Mouse (Mus musculus) lung, embryonic 14.5 days (tissue): ENCODE results near the gene Lamp1. TPM values are rescaled to one million over a fixed set of nuclear protein-coding genes. Genes with fewer than 3 reads are reported as not detected.

Experiments
- ATAC-seq: fragments of 200-750 bp; cut with Nextera tagmentation; 2 replicates; pipeline ENCODE4 v1.8.0; 2017; ENCODE audit warnings: mild to moderate bottlenecking, moderate TSS enrichment, moderate library complexity; ENCODE audit not compliant: insufficient read depth
- DNase-seq: peaks from one replicate; pipeline ENCODE4 v3.0.0-alpha.2; 2015
- H3K27ac ChIP-seq: fragments of 300-500 bp; sonication (generic); 2 replicates; pipeline ENCODE4 v1.5.1; 2014; ENCODE audit warnings: low read depth, mild to moderate bottlenecking, moderate library complexity
- H3K27me3 ChIP-seq: fragments of 300-500 bp; sonication (generic); 2 replicates; pipeline ENCODE4 v1.6.1; 2014; ENCODE audit warnings: low read length, control low read depth; ENCODE audit not compliant: insufficient read depth
- H3K36me3 ChIP-seq: fragments of 300-500 bp; sonication (generic); 2 replicates; pipeline ENCODE4 v1.6.1; 2014; ENCODE audit warnings: control low read depth; ENCODE audit not compliant: insufficient read depth
- H3K4me1 ChIP-seq: fragments of 300-500 bp; sonication (generic); 2 replicates; pipeline ENCODE4 v1.6.1; 2014; ENCODE audit warnings: antibody characterized with exemption, control low read depth; ENCODE audit not compliant: insufficient read depth
- H3K4me2 ChIP-seq: fragments of 300-500 bp; sonication (generic); 2 replicates; pipeline ENCODE4 v1.6.1; 2014; ENCODE audit warnings: mild to moderate bottlenecking
- H3K4me3 ChIP-seq: fragments of 300-500 bp; sonication (generic); 2 replicates; pipeline ENCODE4 v1.5.1; 2014; ENCODE audit warnings: low read depth, low read length
- H3K9ac ChIP-seq: fragments of 300-500 bp; sonication (generic); 2 replicates; pipeline ENCODE4 v1.6.1; 2014
- H3K9me3 ChIP-seq: fragments of 300-500 bp; sonication (generic); 2 replicates; pipeline ENCODE4 v1.6.1; 2016; ENCODE audit warnings: low read depth, low read length, control low read depth
- CTCF ChIP-seq: IDR thresholded peaks from 2 replicates; pipeline ENCODE4 v1.5.1; 2016; ENCODE audit warnings: antibody characterized with exemption, low read depth
- WGBS: fragments of 180-500 bp; shearing (Covaris S2); extraction: QIAGEN DNeasy Blood & Tissue Kit; methylation state at CpG from one replicate; pipeline ENCODE4 v1.1.7; 2014; 5-methylcytosine and 5-hydroxymethylcytosine counted together
- polyA plus RNA-seq: library from polyadenylated mRNA; unstranded; fragments of >200 nt; fragmentation: Nextera tagmentation; extraction: Ambion mirVana; gene quantifications from 2 replicates; pipeline ENCODE4 v1.2.1, GENCODE M21; 2014

The Lamp1 gene
- polyA plus RNA-seq, 1 experiment from 2014 or later: 315 TPM

GRCm38 (mm10) chr8:13150929-13151328, 8.0 kb upstream of the Lamp1 start:
- Histone ChIP-seq H3K4me1 (no peaks in the 10 kb centered on the region), H3K27ac (no peak overlapping the region), H3K9ac (no peak overlapping the region), H3K36me3 (peaks cover 30% of the 10 kb centered on the region), H3K9me3 (no peaks in the 10 kb centered on the region), H3K27me3 (no peaks in the 10 kb centered on the region), H3K4me3 (no peak overlapping the region), H3K4me2 (no peak overlapping the region)
- WGBS: 77% methylated on average over 2 of the region's 2 CpGs
- no peak for DNase-seq
- ATAC-seq: 0 out of 2 replicates have a peak, but pooled peaks have one; percentile 24
- TF ChIP-seq CTCF: no peak

DNA sequence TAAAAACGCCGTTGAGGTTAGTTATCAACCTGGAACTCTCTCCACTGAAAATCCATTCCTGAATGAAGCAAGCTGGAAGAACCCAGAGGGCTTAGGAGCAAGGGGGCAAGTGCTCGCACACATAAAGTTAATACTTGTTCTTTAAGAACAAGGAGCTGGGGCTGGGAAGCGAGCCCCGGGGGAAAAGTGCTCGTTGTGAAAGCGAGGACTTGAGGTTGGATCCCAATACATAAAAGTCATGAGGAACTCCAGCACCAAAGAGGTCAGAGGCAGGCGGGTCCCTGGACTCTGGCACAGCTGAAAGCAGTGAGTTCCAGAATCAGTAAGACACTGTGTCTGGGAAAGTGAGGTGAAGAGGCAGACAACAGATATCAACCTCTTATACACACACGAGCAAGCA, 4.9 kb upstream of the Lamp1 start:
- ATAC-seq: no peak
- 78% methylated on average over 9 of the region's 9 CpGs for WGBS
- no peaks in the 10 kb centered on the region for H3K4me1 ChIP-seq
- H3K4me2 ChIP-seq: no peak overlapping the region
- DNase-seq: no peak
- H3K36me3 ChIP-seq: peaks cover 3% of the 10 kb centered on the region; the same call in 1 of the 2 replicates
- no peak for TF ChIP-seq CTCF
- no peak overlapping the region for H3K27ac ChIP-seq
- no peaks in the 10 kb centered on the region for H3K27me3 ChIP-seq
- H3K4me3 ChIP-seq: no peak overlapping the region
- H3K9me3 ChIP-seq: no peaks in the 10 kb centered on the region
- no peak overlapping the region for H3K9ac ChIP-seq

DNA sequence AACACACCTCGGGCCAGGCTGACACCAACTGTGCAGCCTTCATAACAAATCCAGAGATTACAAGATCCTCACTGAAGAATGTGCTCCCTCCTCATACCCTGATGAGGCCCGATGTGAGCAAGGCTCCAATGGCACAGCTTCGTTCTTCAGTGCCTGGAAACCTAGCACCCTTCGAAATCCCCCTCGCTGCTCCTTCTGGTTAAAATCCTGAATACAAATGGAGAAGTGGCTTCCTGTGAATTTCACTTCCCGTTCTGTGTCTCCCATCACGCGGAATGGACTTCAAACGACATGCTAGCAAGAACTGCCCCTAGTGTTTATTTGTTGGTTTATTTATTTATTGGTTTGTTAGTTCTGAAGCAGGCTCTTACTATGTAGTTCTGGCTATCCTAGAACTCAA, 3.6 kb upstream of the Lamp1 start:
- Histone ChIP-seq H3K36me3 (peaks cover 3% of the 10 kb centered on the region; the same call in 1 of the 2 replicates), H3K4me2 (no peak overlapping the region), H3K27me3 (no peaks in the 10 kb centered on the region), H3K9me3 (no peaks in the 10 kb centered on the region), H3K4me3 (no peak overlapping the region), H3K9ac (no peak overlapping the region), H3K27ac (no peak overlapping the region), H3K4me1 (no peaks in the 10 kb centered on the region)
- no peak for DNase-seq
- no peak for ATAC-seq
- TF ChIP-seq CTCF: no peak
- WGBS: 68% methylated on average over 9 of the region's 9 CpGs

DNA sequence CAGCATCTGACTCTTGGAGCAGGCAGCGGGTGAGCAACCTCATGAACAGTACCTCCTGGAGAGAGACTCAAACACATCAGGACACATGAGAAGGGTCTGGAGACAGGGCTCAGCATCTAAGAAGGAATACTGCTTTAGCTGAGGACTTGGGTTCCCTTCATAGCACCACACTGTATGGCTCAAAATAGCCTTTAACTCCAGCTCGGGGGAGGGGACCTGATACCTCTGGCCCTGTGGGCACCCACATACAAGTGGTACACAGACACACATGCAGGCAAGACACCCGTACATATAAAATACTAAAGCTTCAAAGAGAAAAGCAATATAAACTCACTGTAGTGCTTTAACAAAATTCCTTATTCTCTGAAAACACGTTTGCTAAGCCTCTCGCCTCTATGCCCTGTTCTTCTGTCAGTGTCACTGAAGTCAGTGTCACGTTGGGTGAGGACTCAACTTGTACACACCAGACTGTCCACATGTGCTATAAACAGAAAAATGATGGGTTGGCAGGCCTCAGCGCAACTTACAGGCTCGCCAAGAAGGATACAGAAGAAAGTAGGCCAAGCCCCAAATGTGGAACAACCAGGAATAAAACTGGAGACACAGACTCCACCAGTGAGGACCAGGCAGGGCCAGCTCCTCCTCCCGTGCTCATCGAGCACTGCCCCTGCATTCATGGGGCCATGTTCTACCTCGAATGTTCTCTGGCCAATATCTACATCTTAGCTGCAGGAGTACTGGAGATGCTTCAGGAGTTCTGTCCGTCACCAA, 2.4 kb upstream of the Lamp1 start:
- Histone ChIP-seq H3K27me3 (no peaks in the 10 kb centered on the region), H3K36me3 (peaks cover 3% of the 10 kb centered on the region; the same call in 1 of the 2 replicates), H3K4me2 (no peak overlapping the region), H3K4me1 (no peaks in the 10 kb centered on the region), H3K9me3 (no peaks in the 10 kb centered on the region), H3K9ac (no peak overlapping the region), H3K27ac (no peak overlapping the region), H3K4me3 (no peak overlapping the region)
- WGBS: 67% methylated on average over 12 of the region's 12 CpGs
- DNase-seq (no peak), ATAC-seq (no peak)
- TF ChIP-seq CTCF: no peak

GRCm38 (mm10) chr8:13159377-13159881, 468 bp downstream of the Lamp1 start:
- peak overlapping the region; percentile 83 for H3K4me2 ChIP-seq
- peak overlapping the region; percentile 69 for H3K27ac ChIP-seq
- no peaks in the 10 kb centered on the region for H3K27me3 ChIP-seq
- peak overlapping the region; percentile 99 for H3K4me3 ChIP-seq
- no peaks in the 10 kb centered on the region for H3K4me1 ChIP-seq
- no peak for TF ChIP-seq CTCF
- peak overlapping the region; percentile 94 for H3K9ac ChIP-seq
- DNase-seq: peak; percentile 21
- under 1% methylated on average over 47 of the region's 49 CpGs for WGBS
- peak; percentile 68 for ATAC-seq
- H3K36me3 ChIP-seq: no peaks in the 10 kb centered on the region
- H3K9me3 ChIP-seq: no peaks in the 10 kb centered on the region

DNA sequence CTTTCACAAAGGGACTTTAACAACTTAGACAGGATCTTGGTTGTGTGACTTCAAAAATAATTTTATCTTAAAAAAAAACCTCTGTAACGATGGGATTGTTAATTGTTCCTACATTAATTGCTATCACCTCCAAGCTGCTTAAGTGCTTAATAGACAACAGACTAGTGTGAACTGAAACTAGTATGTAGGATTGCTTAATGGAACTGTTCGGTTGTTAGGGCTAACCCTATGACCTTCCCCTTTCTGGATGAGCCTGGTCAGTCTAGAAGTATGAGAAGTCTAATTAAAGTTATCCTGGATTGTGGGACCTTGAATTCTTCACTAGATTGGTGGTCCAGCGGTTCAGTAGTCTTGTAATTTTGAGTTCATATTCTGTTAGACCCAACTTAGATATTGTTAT, 1.7 kb downstream of the Lamp1 start:
- Histone ChIP-seq H3K4me1 (no peaks in the 10 kb centered on the region), H3K36me3 (peaks cover 1% of the 10 kb centered on the region; the same call in 1 of the 2 replicates), H3K4me2 (peak overlapping the region; percentile 83), H3K9ac (no peak overlapping the region), H3K4me3 (0 out of 2 replicates have a peak overlapping the region, but pooled peaks have one; percentile 1), H3K9me3 (no peaks in the 10 kb centered on the region), H3K27ac (no peak overlapping the region), H3K27me3 (no peaks in the 10 kb centered on the region)
- no peak for DNase-seq
- no peak for TF ChIP-seq CTCF
- no peak for ATAC-seq
- 75% methylated on average over 3 of the region's 3 CpGs for WGBS

DNA sequence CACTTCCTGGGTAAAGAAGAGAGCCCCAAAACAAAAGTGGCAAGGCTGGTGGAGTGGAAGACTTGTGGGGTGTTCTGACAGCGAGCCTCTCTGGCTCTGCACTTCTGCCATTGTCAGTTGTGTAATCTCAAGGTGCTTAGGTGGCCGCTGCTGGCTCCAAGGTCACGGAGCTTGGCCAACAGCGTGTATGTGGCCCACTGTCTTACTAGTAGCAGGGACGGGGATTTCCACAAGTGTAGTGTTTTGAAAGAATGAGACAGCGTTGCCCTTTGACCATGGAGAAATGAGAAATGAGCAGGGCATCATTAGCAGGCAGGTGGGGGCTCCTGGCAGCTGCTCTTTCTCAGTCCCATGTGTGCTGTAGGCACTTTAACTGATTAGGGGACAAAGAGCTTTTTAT, 3.1 kb downstream of the Lamp1 start:
- Histone ChIP-seq H3K9ac (no peak overlapping the region), H3K27me3 (no peaks in the 10 kb centered on the region), H3K9me3 (no peaks in the 10 kb centered on the region), H3K36me3 (peaks cover 10% of the 10 kb centered on the region), H3K4me2 (no peak overlapping the region), H3K4me3 (no peak overlapping the region), H3K27ac (no peak overlapping the region), H3K4me1 (no peaks in the 10 kb centered on the region)
- ATAC-seq: no peak
- 82% methylated on average over 6 of the region's 6 CpGs for WGBS
- TF ChIP-seq CTCF: no peak
- DNase-seq: no peak
